Mouse (Mus musculus): ENCODE results near the gene Hoxb5.

DNA sequence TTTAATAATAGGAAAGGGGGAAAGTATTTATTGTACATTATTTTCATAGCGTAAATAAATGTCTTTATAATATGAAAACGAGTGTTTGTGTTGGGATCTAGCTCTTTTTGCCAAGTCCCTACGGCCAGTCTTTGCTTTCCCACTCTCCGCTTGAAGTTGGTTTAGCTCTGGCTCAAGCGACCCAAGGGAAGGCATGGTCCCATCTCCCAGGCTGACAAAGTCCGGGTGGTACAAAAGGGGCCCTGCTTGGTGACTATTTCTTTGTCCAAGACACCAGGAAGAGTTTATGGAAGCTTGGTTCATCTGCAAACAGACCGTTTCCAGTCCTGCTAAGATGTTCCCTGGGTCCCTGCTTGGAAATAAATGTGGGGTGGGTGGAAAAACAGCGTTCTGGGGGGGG is 50.8 kb downstream of the Hoxb5 start:
- TF ChIP-seq E2F4 (IDR thresholded peaks at IDR 0.05; ENCODE audit: insufficient read depth) (no peak), MAX (IDR thresholded peaks at IDR 0.05; ENCODE audit: low read depth) (no peak), TCF12 (IDR thresholded peaks at IDR 0.05; ENCODE audit: insufficient read depth, poor library complexity, severe bottlenecking) (no peak), CEBPB (IDR thresholded peaks at IDR 0.05; ENCODE audit: insufficient read depth, poor library complexity, severe bottlenecking) (no peak), POLR2A (IDR thresholded peaks at IDR 0.05; ENCODE audit: insufficient read length, low read depth) (no peak), MYOG (IDR thresholded peaks at IDR 0.05; ENCODE audit: control insufficient read depth in 1 of 3, insufficient read depth in 1 of 3, insufficient read length in 2 of 3, low read depth in 2 of 3) (no peak), MYOD1 (IDR thresholded peaks at IDR 0.05; ENCODE audit: control insufficient read depth in 1 of 3, insufficient read length in 2 of 3, low read depth in 2 of 3) (no peak), TCF3 (IDR thresholded peaks at IDR 0.05; ENCODE audit: insufficient read length, low read depth) (no peak), POLR2AphosphoS2 (IDR thresholded peaks at IDR 0.05; ENCODE audit: insufficient read length, low read depth) (no peak)

All from myocyte (in vitro differentiated cells).